Mouse (Mus musculus) left cerebral cortex, adult 2 months (tissue): ENCODE measurements around the gene Slc12a6. TPM values are rescaled to one million over a fixed set of nuclear protein-coding genes. Genes with fewer than 3 reads are reported as not detected.
A peak's percentile ranks its signal among the peaks of the same experiment; 100 is the strongest.

Source experiments
- DNase-seq, 2 experiments: peaks; one replicate each; pipeline ENCODE4 v3.0.0; 2021 to 2022; ENCODE audit warnings: low spot score in 2 of 2, mixed read lengths in 1 of 2; ENCODE audit errors: extremely low spot score in 1 of 2
- H3K27ac ChIP-seq: fragments of 200-600 bp; 2 replicates; pipeline ENCODE4 v1.8.1; 2022
- H3K4me3 ChIP-seq: fragments of 200-600 bp; 2 replicates; pipeline ENCODE4 v1.8.1; 2022
- CTCF ChIP-seq: fragments of 200-600 bp; IDR thresholded peaks from 2 replicates; pipeline ENCODE4 v1.8.1; 2022; ENCODE audit warnings: antibody characterized with exemption, mild to moderate bottlenecking, moderate library complexity
- intact Hi-C: fragments of 180-260 bp; cut with DNase I; formaldehyde crosslinking; loops from one replicate; pipeline ENCODE4 v1.15.1; 2025
- total RNA-seq, 2 experiments: library from RNA; stranded (reverse); gene quantifications; 2 replicates each; pipeline ENCODE4 v1.2.3; 2021

The Slc12a6 gene
- total RNA-seq, 2 experiments from 2014 or later: 127 to 129 TPM

GRCm38 (mm10) chr2:112373141-112373540, 107.5 kb downstream of the Slc12a6 start:
- H3K4me3 ChIP-seq: no peak overlapping the region
- TF ChIP-seq CTCF: no peak
- H3K27ac ChIP-seq: no peak overlapping the region
- intact Hi-C loops: loop anchor here (10.0 kb wide), 1 partner anchor 932 kb away; no protein-coding TSS in a partner anchor
- DNase-seq: no peak

- intact Hi-C loops: loop anchor here (10.0 kb wide), 1 partner anchor 930 kb away; no protein-coding TSS in a partner anchor
- TF ChIP-seq CTCF: no peak
- Histone ChIP-seq H3K4me3 (no peak overlapping the region), H3K27ac (no peak overlapping the region)
- no peak for DNase-seq
These were observed 109.0 kb downstream of the Slc12a6 start for GRCm38 (mm10) chr2:112374610-112375009.

- H3K4me3 ChIP-seq: peak within 1 kb of the TSS; percentile 96
- H3K27ac ChIP-seq: peak within 1 kb of the TSS; percentile 87
- intact Hi-C loops: loop anchor here (1.0 to 10.0 kb wide), 4 partner anchors 70 to 926 kb away; partner anchors contain the start of gene Emc7
- DNase-seq: peak; percentile 91 to 92
- peak; percentile 93 for TF ChIP-seq CTCF
These were observed 113.6 kb downstream of the Slc12a6 start, which contains the start of gene Katnbl1 for GRCm38 (mm10) chr2:112378973-112379898. TSS of gene Katnbl1 (plus strand) at chr2:112379211.

GRCm38 (mm10) chr2:112380131-112380530, 114.5 kb downstream of the Slc12a6 start:
- TF ChIP-seq CTCF: no peak
- peak overlapping the region; percentile 87; the same call in 1 of the 2 replicates for H3K27ac ChIP-seq
- DNase-seq: no peak
- H3K4me3 ChIP-seq: peak overlapping the region; percentile 96
- intact Hi-C loops: no loop called here

- no peak for DNase-seq
- Histone ChIP-seq H3K4me3 (no peak overlapping the region), H3K27ac (no peak overlapping the region)
- TF ChIP-seq CTCF: no peak
- intact Hi-C loops: no loop called here
These were observed 115.6 kb downstream of the Slc12a6 start for GRCm38 (mm10) chr2:112381219-112381618.

GRCm38 (mm10) chr2:112390843-112391242, 125.2 kb downstream of the Slc12a6 start:
- Histone ChIP-seq H3K4me3 (no peak overlapping the region), H3K27ac (no peak overlapping the region; the same call in 1 of the 2 replicates)
- TF ChIP-seq CTCF: no peak
- intact Hi-C loops: no loop called here
- DNase-seq: no peak

GRCm38 (mm10) chr2:112391346-112392000, 125.8 kb downstream of the Slc12a6 start:
- no peak for TF ChIP-seq CTCF
- DNase-seq: no peak
- Histone ChIP-seq H3K4me3 (no peak overlapping the region), H3K27ac (no peak overlapping the region; the same call in 1 of the 2 replicates)
- intact Hi-C loops: no loop called here

- Histone ChIP-seq H3K4me3 (no peak overlapping the region), H3K27ac (no peak overlapping the region)
- TF ChIP-seq CTCF: no peak
- no peak for DNase-seq
- intact Hi-C loops: no loop called here
These were observed 127.1 kb downstream of the Slc12a6 start for GRCm38 (mm10) chr2:112392689-112393088.

- TF ChIP-seq CTCF: no peak
- H3K27ac ChIP-seq: no peak overlapping the region
- intact Hi-C loops: no loop called here
- no peak for DNase-seq
- H3K4me3 ChIP-seq: no peak overlapping the region
These were observed 128.3 kb downstream of the Slc12a6 start for GRCm38 (mm10) chr2:112393958-112394357.

- no peak overlapping the region for H3K4me3 ChIP-seq
- H3K27ac ChIP-seq: no peak overlapping the region
- TF ChIP-seq CTCF: no peak
- no peak for DNase-seq
- intact Hi-C loops: no loop called here
These were observed 131.0 kb downstream of the Slc12a6 start for GRCm38 (mm10) chr2:112396649-112397048.

- no peak overlapping the region for H3K27ac ChIP-seq
- no peak for TF ChIP-seq CTCF
- DNase-seq: no peak
- H3K4me3 ChIP-seq: no peak overlapping the region
- intact Hi-C loops: no loop called here
These were observed 141.4 kb downstream of the Slc12a6 start for GRCm38 (mm10) chr2:112407030-112407429.

Other genes with a start within 250 kb of the Slc12a6 start
- gene Olfr1311, start 241.4 kb upstream of the Slc12a6 start, total RNA-seq: not detected
- not detected for gene Olfr1312, start 215.6 kb upstream of the Slc12a6 start, total RNA-seq
- gene Olfr1313, start 188.0 kb upstream of the Slc12a6 start, total RNA-seq: not detected
- gene Olfr1314, start 169.0 kb upstream of the Slc12a6 start, total RNA-seq: not detected
- not detected for gene Olfr1315-ps1, start 150.4 kb upstream of the Slc12a6 start, total RNA-seq
- not detected for gene Olfr1316, start 130.8 kb upstream of the Slc12a6 start, total RNA-seq
- gene Olfr1317, start 125.5 kb upstream of the Slc12a6 start, total RNA-seq: not detected
- not detected for gene Olfr1318, start 111.6 kb upstream of the Slc12a6 start, total RNA-seq
- gene Lpcat4, start 26.4 kb upstream of the Slc12a6 start, total RNA-seq: 100 to 1,000 TPM; 150 to 164 TPM
- gene Nutm1, start 6.5 kb upstream of the Slc12a6 start, total RNA-seq: not detected
- gene Nop10, start 3.9 kb upstream of the Slc12a6 start, total RNA-seq: 10 to 100 TPM; 46.0 to 46.4 TPM
- gene Gm21985, start 489 bp downstream of the Slc12a6 start, total RNA-seq: 1 to 10 TPM in 1 of 2 experiments, not detected in 1; 3.7 TPM
- 100 to 1,000 TPM; 142 to 147 TPM for gene Emc4, start 102.2 kb downstream of the Slc12a6 start, total RNA-seq
- gene Katnbl1, start 113.4 kb downstream of the Slc12a6 start, total RNA-seq: 10 to 100 TPM; 13.5 to 14.2 TPM
- 10 to 100 TPM; 47.1 to 52.2 TPM for gene Emc7, start 189.2 kb downstream of the Slc12a6 start, total RNA-seq
- 1 to 10 TPM; 1.7 to 2.5 TPM for gene Chrm5, start 214.9 kb downstream of the Slc12a6 start, total RNA-seq
- 10 to 100 TPM in 1 of 2 experiments, 1 to 10 TPM in 1; 9.8 to 11.2 TPM for gene Aven, start 227.1 kb downstream of the Slc12a6 start, total RNA-seq